Mouse (Mus musculus): Measurements from ENCODE around the gene Zfp609.
"Not testable (repeated sequence)": the region's sequence is repeated elsewhere in the genome, so short reads cannot be mapped to it uniquely, and the experiment has no call there.

Gene Zfp609

GRCm38 (mm10) chr9:65667701-65668100 lies 159.7 kb downstream of the Zfp609 start, which contains the start of gene Oaz2:
Oaz2 (plus strand) TSS chr9:65668001.
- DNase-seq: no peak

- DNase-seq: peak; percentile 79
Observed at GRCm38 (mm10) chr9:65666042-65666441, 161.3 kb downstream of the Zfp609 start.

GRCm38 (mm10) chr9:65664163-65664562 lies 163.2 kb downstream of the Zfp609 start:
- peak; percentile 82 for DNase-seq

GRCm38 (mm10) chr9:65661493-65661892 lies 165.9 kb downstream of the Zfp609 start:
- DNase-seq: no peak

GRCm38 (mm10) chr9:65661029-65661428 lies 166.3 kb downstream of the Zfp609 start:
- peak; percentile 80 for DNase-seq

- no peak for DNase-seq
Observed at GRCm38 (mm10) chr9:65657218-65657617, 170.1 kb downstream of the Zfp609 start.

GRCm38 (mm10) chr9:65655540-65655939 lies 171.8 kb downstream of the Zfp609 start:
- no peak for DNase-seq

GRCm38 (mm10) chr9:65654700-65655237 lies 172.6 kb downstream of the Zfp609 start:
- DNase-seq: no peak

- DNase-seq: no peak
Observed at GRCm38 (mm10) chr9:65653741-65654140, 173.6 kb downstream of the Zfp609 start.

GRCm38 (mm10) chr9:65651957-65652356 lies 175.4 kb downstream of the Zfp609 start:
- DNase-seq: not testable (repeated sequence)

GRCm38 (mm10) chr9:65649997-65650396 lies 177.4 kb downstream of the Zfp609 start:
- no peak for DNase-seq

GRCm38 (mm10) chr9:65648730-65649129 lies 178.6 kb downstream of the Zfp609 start:
- no peak for DNase-seq

GRCm38 (mm10) chr9:65646782-65647181 lies 180.6 kb downstream of the Zfp609 start:
- no peak for DNase-seq

- DNase-seq: no peak
Observed at GRCm38 (mm10) chr9:65645984-65646383, 181.4 kb downstream of the Zfp609 start.

GRCm38 (mm10) chr9:65644960-65645359 lies 182.4 kb downstream of the Zfp609 start:
- no peak for DNase-seq

- DNase-seq: no peak
Observed at GRCm38 (mm10) chr9:65642546-65642945, 184.8 kb downstream of the Zfp609 start.
